Mouse (Mus musculus): Measurements from ENCODE around the gene Hnrnpa0. TPM values are rescaled to one million over a fixed set of nuclear protein-coding genes. Genes with fewer than 3 reads are reported as not detected.

The Hnrnpa0 gene
- polyA plus RNA-seq, 1 experiment from 2014 or later = 38.6 TPM

GRCm38 (mm10) chr13:58090643-58091042, 37.7 kb downstream of the Hnrnpa0 start:
- Histone ChIP-seq H3K27ac (no peak overlapping the region), H3K27me3 (no peaks in the 10 kb centered on the region), H3K4me3 (replicated peaks) (no peak overlapping the region), H3K4me1 (0 out of 2 replicates have a peak, but pooled peaks cover 5% of the 10 kb centered on the region), H3K9ac (no peak overlapping the region), H3K4me2 (no peak overlapping the region), H3K36me3 (peaks cover 14% of the 10 kb centered on the region), H3K9me3 (replicated peaks) (no peaks in the 10 kb centered on the region)
- no peak for ATAC-seq (replicated peaks; ENCODE audit: low FRiP score)
- 51% methylated on average over 8 of the region's 8 CpGs for WGBS

- Histone ChIP-seq H3K9ac (no peak overlapping the region), H3K9me3 (replicated peaks) (no peaks in the 10 kb centered on the region), H3K4me2 (no peak overlapping the region), H3K4me3 (replicated peaks) (no peak overlapping the region), H3K36me3 (0 out of 2 replicates have a peak, but pooled peaks cover 5% of the 10 kb centered on the region), H3K4me1 (no peaks in the 10 kb centered on the region), H3K27me3 (no peaks in the 10 kb centered on the region), H3K27ac (no peak overlapping the region)
- ATAC-seq (replicated peaks; ENCODE audit: low FRiP score) = no peak
- 89% methylated on average over 5 of the region's 5 CpGs for WGBS
Measured at GRCm38 (mm10) chr13:58084396-58084795, 44.0 kb downstream of the Hnrnpa0 start.

GRCm38 (mm10) chr13:58083521-58083920, 44.8 kb downstream of the Hnrnpa0 start:
- H3K9me3 ChIP-seq (replicated peaks) = no peaks in the 10 kb centered on the region
- no peak overlapping the region for H3K4me2 ChIP-seq
- H3K27ac ChIP-seq = no peak overlapping the region
- 83% methylated on average over 11 of the region's 11 CpGs for WGBS
- ATAC-seq (replicated peaks; ENCODE audit: low FRiP score) = no peak
- 0 out of 2 replicates have a peak, but pooled peaks cover 5% of the 10 kb centered on the region for H3K36me3 ChIP-seq
- no peak overlapping the region for H3K4me3 ChIP-seq (replicated peaks)
- H3K27me3 ChIP-seq = no peaks in the 10 kb centered on the region
- H3K4me1 ChIP-seq = no peaks in the 10 kb centered on the region
- H3K9ac ChIP-seq = no peak overlapping the region

GRCm38 (mm10) chr13:58083048-58083447, 45.3 kb downstream of the Hnrnpa0 start:
- 62% methylated on average over 5 of the region's 5 CpGs for WGBS
- ATAC-seq (replicated peaks; ENCODE audit: low FRiP score) = no peak
- no peaks in the 10 kb centered on the region for H3K4me1 ChIP-seq

GRCm38 (mm10) chr13:58078361-58078760, 50.0 kb downstream of the Hnrnpa0 start:
- Histone ChIP-seq H3K4me2 (no peak overlapping the region), H3K27ac (no peak overlapping the region), H3K9ac (no peak overlapping the region), H3K9me3 (replicated peaks) (no peaks in the 10 kb centered on the region), H3K4me1 (no peaks in the 10 kb centered on the region), H3K27me3 (no peaks in the 10 kb centered on the region), H3K36me3 (no peaks in the 10 kb centered on the region), H3K4me3 (replicated peaks) (no peak overlapping the region)
- no peak for ATAC-seq (replicated peaks; ENCODE audit: low FRiP score)
- WGBS = 79% methylated on average over 5 of the region's 5 CpGs

More at GRCm38 (mm10) chr13:58083048-58083447, 45.3 kb downstream of the Hnrnpa0 start:
- Histone ChIP-seq H3K27me3 (no peaks in the 10 kb centered on the region), H3K9me3 (replicated peaks) (no peaks in the 10 kb centered on the region), H3K9ac (no peak overlapping the region), H3K4me2 (no peak overlapping the region), H3K27ac (no peak overlapping the region), H3K4me3 (replicated peaks) (no peak overlapping the region), H3K36me3 (0 out of 2 replicates have a peak, but pooled peaks cover 5% of the 10 kb centered on the region)

Other genes starting within 250 kb of the Hnrnpa0 start
- gene Spock1, start 220.2 kb downstream of the Hnrnpa0 start, polyA plus RNA-seq (2015; fragmentation: Nextera tagmentation; extraction: Ambion mirVana) = 0.73 and 2.0 TPM in 2 replicates
- 6.5 and 7.2 TPM in 2 replicates for gene Klhl3, start 15.0 kb downstream of the Hnrnpa0 start, polyA plus RNA-seq (2015; fragmentation: Nextera tagmentation; extraction: Ambion mirVana)
- gene Idnk, start 29.1 kb upstream of the Hnrnpa0 start, polyA plus RNA-seq (2015; fragmentation: Nextera tagmentation; extraction: Ambion mirVana) = 37.2 and 39.4 TPM in 2 replicates
- gene Ubqln1, start 87.1 kb upstream of the Hnrnpa0 start, polyA plus RNA-seq (2015; fragmentation: Nextera tagmentation; extraction: Ambion mirVana) = 107 and 112 TPM in 2 replicates
- gene Gkap1, start 147.1 kb upstream of the Hnrnpa0 start, polyA plus RNA-seq (2015; fragmentation: Nextera tagmentation; extraction: Ambion mirVana) = 28.3 and 29.9 TPM in 2 replicates
- gene Kif27, start 230.6 kb upstream of the Hnrnpa0 start, polyA plus RNA-seq (2015; fragmentation: Nextera tagmentation; extraction: Ambion mirVana) = 0.77 and 0.81 TPM in 2 replicates